Mouse (Mus musculus) c-Kit-positive CD71-negative TER-119-negative erythroid progenitor cells, embryonic 14.5 days (primary cell): ENCODE results near the gene Chd9.

ENCODE experiments used
- DNase-seq: peaks from one replicate; pipeline ENCODE4 v3.0.0-alpha.2; 2013; ENCODE audit warnings: low read depth

Chd9 gene

GRCm38 (mm10) chr8:90976960-90977371, 148.8 kb downstream of the Chd9 start:
- DNase-seq: no peak

- no peak for DNase-seq
These were observed 150.6 kb downstream of the Chd9 start for GRCm38 (mm10) chr8:90978720-90979119.

GRCm38 (mm10) chr8:90979295-90979694, 151.1 kb downstream of the Chd9 start:
- DNase-seq: no peak

- DNase-seq: no peak
These were observed 153.9 kb downstream of the Chd9 start for GRCm38 (mm10) chr8:90982087-90982486.

GRCm38 (mm10) chr8:91019726-91020125, 191.6 kb downstream of the Chd9 start:
- peak; percentile 60 for DNase-seq

GRCm38 (mm10) chr8:91034417-91034816, 206.3 kb downstream of the Chd9 start:
- peak; percentile 7 for DNase-seq

GRCm38 (mm10) chr8:91036905-91037304, 208.8 kb downstream of the Chd9 start:
- no peak for DNase-seq

- DNase-seq: no peak
These were observed 210.5 kb downstream of the Chd9 start for GRCm38 (mm10) chr8:91038637-91039036.

GRCm38 (mm10) chr8:91046370-91046769, 218.2 kb downstream of the Chd9 start:
- DNase-seq: no peak

- DNase-seq: no peak
These were observed 222.9 kb downstream of the Chd9 start for GRCm38 (mm10) chr8:91051037-91051436.

GRCm38 (mm10) chr8:91054418-91054817, 226.3 kb downstream of the Chd9 start:
- DNase-seq: no peak

- no peak for DNase-seq
These were observed 228.7 kb downstream of the Chd9 start for GRCm38 (mm10) chr8:91056848-91057247.

GRCm38 (mm10) chr8:91059086-91059578, 231.0 kb downstream of the Chd9 start:
- no peak for DNase-seq

GRCm38 (mm10) chr8:91059884-91060510, 231.8 kb downstream of the Chd9 start:
- no peak for DNase-seq

GRCm38 (mm10) chr8:91060555-91061471, 232.7 kb downstream of the Chd9 start:
- no peak for DNase-seq

- DNase-seq: no peak
These were observed 237.0 kb downstream of the Chd9 start for GRCm38 (mm10) chr8:91065179-91065578.

GRCm38 (mm10) chr8:91069407-91069806, 241.3 kb downstream of the Chd9 start:
- no peak for DNase-seq

GRCm38 (mm10) chr8:91069834-91070233, 241.7 kb downstream of the Chd9 start, which contains the start of gene Rbl2:
Gene Rbl2 (plus strand): TSS chr8:91070057.
- peak; percentile 87 for DNase-seq

- no peak for DNase-seq
These were observed 242.2 kb downstream of the Chd9 start for GRCm38 (mm10) chr8:91070275-91070859.

- no peak for DNase-seq
These were observed 249.1 kb downstream of the Chd9 start for GRCm38 (mm10) chr8:91077077-91077867.

- DNase-seq: no peak
These were observed 251.5 kb downstream of the Chd9 start for GRCm38 (mm10) chr8:91079678-91080077.

- no peak for DNase-seq
These were observed 253.8 kb downstream of the Chd9 start for GRCm38 (mm10) chr8:91081911-91082310.
